Mouse (Mus musculus): Measurements from ENCODE around the gene Rnf38.

- TF ChIP-seq CTCF (IDR thresholded peaks at IDR 0.05; ENCODE audit: extremely low read depth, insufficient read length, insufficient replicate concordance, low read depth, low read length) (no peak), POLR2A (IDR thresholded peaks at IDR 0.05; ENCODE audit: low read depth, low read length) (no peak)
Observed at GRCm38 (mm10) chr4:44179748-44180147, 53.8 kb downstream of the Rnf38 start.
